Mouse (Mus musculus) G1E (cell line): Measurements from ENCODE around the gene Tfcp2.
A peak's percentile ranks its signal among the peaks of the same experiment; 100 is the strongest.

Experiments used
- CTCF ChIP-seq: IDR thresholded peaks from 2 replicates; pipeline ENCODE4 v1.5.1; 2012; ENCODE audit warnings: low read depth, low read length, inconsistent platforms, mixed read lengths
- GATA1 ChIP-seq: IDR thresholded peaks from 2 replicates; pipeline ENCODE4 v1.6.1; 2012; ENCODE audit warnings: borderline replicate concordance, low read length, inconsistent platforms, mixed read lengths
- GATA2 ChIP-seq: IDR thresholded peaks from 2 replicates; pipeline ENCODE4 v1.6.1; 2012; ENCODE audit warnings: low read depth, low read length, inconsistent platforms, borderline replicate concordance
- POLR2AphosphoS5 ChIP-seq: IDR thresholded peaks from 2 replicates; pipeline ENCODE4 v1.6.1; 2012; ENCODE audit warnings: low read depth, low read length, inconsistent platforms; ENCODE audit not compliant: insufficient replicate concordance
- TAL1 ChIP-seq: conservative IDR thresholded peaks from 2 replicates; pipeline ENCODE4 v1.6.1; 2012; ENCODE audit warnings: low read depth, low read length, inconsistent platforms, mixed read lengths

DNA sequence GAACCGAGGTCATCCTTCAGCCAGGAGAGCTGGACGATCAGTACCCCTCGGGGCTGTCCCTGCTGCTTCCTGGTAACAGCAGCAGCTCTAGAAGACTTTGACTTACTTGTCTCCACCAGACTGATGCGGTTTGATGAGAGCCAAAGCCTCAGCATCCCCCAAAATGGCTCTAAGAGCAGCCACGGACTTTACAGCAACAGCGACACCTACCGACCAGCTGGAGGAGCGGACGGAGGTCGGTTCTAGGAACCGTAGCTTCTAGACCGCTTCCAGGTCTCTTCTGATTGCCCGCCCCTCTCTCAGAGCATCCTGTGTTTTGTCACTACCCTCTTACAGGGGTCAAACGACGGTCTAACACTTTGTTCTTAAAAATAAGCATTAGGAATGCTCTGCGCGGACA is 94.5 kb downstream of the Tfcp2 start:
- TF ChIP-seq CTCF, result peak; percentile 91
- no peak for TF ChIP-seq GATA1
- no peak for TF ChIP-seq TAL1
- no peak for TF ChIP-seq POLR2AphosphoS5
- no peak for TF ChIP-seq GATA2
